Mouse (Mus musculus): ENCODE data around the gene 1700123L14Rik.
"Not testable (repeated sequence)": the region's sequence is repeated elsewhere in the genome, so short reads cannot be mapped to it uniquely, and the experiment has no call there.

Gene 1700123L14Rik

DNA sequence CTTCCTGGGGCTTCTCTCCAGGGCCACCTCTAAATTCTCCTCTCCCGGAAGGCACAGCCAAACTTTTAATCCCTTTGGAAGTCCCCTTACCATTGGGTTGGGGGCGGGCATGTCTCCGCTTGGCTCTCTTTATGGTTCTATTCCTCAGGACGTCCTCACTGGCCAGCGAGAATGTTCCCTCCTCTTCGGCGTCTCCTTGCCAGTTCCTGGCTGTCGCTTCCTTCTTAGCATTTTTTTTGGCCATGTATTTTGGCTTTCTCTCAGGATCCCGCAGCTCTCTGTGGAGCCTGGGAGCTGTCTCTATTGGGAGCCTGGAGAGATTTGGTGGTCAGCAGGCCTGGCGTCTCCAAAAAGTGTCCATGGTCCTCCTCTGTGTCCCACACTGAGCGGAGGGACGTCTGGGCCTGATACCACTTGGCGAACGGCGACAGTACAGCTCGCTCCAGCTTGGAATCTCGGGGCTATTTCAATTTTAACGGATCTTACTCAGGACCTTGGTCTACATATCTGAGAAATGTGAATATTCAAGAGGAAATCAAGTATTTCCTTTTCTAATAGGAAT is at the start of gene 1700123L14Rik:
TSS of gene 1700123L14Rik (minus strand) at position 426 of the 562 bp plus-strand sequence.
- DNase-seq, result no peak

GRCm38 (mm10) chr6:96205395-96205794 is 39.4 kb upstream of the 1700123L14Rik start:
- DNase-seq, result no peak

- not testable (repeated sequence) for DNase-seq
These were observed 32.9 kb upstream of the 1700123L14Rik start for GRCm38 (mm10) chr6:96198991-96199390.

DNA sequence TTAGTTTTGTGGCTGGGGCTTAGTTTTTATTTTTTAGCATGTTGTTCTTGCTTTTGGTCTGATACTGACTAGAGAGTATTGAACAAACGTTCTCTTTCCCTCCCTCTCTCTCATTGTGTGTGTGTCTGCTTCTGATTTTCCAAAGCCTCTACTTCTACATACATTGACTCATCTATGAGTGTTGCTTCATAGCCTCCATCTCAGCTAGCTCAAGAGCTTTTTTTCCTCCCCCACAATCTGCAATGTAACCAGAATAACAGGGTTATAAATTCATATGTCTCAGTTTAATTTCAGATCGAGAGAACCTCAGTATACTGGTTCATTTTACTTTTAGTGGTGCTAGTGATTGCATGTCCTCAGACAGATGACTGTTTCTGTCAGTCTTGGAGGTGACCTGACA is 20.5 kb upstream of the 1700123L14Rik start:
- DNase-seq, result no peak

DNA sequence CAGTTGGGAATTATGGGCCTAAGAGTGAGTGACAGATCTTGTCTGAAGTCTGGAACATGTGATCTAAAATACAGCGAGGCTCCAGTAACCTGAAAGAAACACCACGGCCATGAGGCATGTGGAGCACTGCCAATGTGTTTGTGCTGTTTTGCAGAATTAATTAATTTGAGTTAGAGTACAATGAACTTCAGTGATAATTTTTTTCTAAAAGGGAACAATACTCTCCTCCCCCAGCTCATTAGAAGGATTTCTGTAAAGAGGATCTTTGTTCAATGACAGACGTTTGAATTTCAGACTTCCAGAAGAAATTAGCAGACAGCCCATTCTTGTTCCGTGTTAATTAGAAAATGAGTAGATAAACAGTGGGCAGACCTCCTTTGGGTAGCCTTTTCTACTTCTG is 17.3 kb upstream of the 1700123L14Rik start:
- DNase-seq, result no peak

GRCm38 (mm10) chr6:96178530-96178929 is 12.5 kb upstream of the 1700123L14Rik start:
- no peak for DNase-seq

GRCm38 (mm10) chr6:96173681-96174080 is 7.6 kb upstream of the 1700123L14Rik start:
- DNase-seq, result no peak

- DNase-seq, result no peak
These were observed 988 bp upstream of the 1700123L14Rik start for GRCm38 (mm10) chr6:96167031-96167430.

- no peak for DNase-seq
These were observed 640 bp downstream of the 1700123L14Rik start for GRCm38 (mm10) chr6:96165403-96165802.

DNA sequence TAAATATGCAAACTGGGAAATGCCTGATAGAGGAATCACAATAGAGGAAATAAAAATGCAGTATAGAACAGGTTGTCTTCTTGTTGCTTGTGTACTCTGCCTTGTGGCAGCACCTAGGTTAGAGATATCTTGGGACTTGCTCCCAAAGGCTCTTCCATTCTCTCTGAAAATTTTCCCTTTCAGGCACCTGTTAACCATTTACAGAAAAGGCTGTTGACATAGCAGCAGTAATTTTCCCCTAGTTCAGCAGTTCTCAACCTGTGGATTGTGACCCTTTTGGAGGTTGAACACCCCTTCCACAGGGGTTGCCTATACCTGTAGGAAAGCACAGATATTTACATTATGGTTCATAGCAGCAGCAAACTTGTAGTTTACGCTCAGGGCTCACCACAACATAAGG is 22.7 kb downstream of the 1700123L14Rik start:
- no peak for DNase-seq

GRCm38 (mm10) chr6:96116534-96117272 is 49.3 kb downstream of the 1700123L14Rik start:
- DNase-seq, result no peak

DNA sequence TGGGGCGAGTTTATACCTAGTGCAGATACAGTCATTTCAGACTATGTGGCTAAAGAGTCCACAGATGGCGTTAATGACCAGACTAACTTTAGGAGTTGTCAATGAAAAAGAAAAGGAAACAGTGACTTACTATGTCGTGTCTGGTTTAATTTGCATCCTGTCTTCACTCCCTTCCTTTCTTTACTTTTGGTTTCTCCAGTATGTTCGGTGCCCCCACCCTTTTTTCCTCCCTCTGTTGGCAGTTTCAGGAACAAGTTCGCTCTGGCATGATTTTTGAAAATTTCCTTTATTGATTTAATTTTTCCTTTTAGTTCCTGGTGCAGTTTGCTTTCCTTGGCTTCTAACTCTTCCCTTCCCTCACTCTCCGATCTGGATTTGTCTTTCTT is 49.9 kb downstream of the 1700123L14Rik start:
- no peak for DNase-seq
